Mouse (Mus musculus) heart, postnatal 10 days (tissue): ENCODE results near the gene Atg2a. TPM values are rescaled to one million over a fixed set of nuclear protein-coding genes. Genes with fewer than 3 reads are reported as not detected.

Experiments
- DNase-seq, 2 experiments: peaks; one replicate each; pipeline ENCODE4 v3.0.0; 2021
- intact Hi-C: fragments of 180-260 bp; cut with DNase I; formaldehyde crosslinking; loops from one replicate; pipeline ENCODE4 v1.15.1; 2025
- total RNA-seq, 2 experiments: library from RNA; stranded (reverse); gene quantifications; 2 replicates each; pipeline ENCODE4 v1.2.3; 2021

The Atg2a gene
- 10 to 100 TPM; 17.7 to 19.0 TPM for total RNA-seq

DNA sequence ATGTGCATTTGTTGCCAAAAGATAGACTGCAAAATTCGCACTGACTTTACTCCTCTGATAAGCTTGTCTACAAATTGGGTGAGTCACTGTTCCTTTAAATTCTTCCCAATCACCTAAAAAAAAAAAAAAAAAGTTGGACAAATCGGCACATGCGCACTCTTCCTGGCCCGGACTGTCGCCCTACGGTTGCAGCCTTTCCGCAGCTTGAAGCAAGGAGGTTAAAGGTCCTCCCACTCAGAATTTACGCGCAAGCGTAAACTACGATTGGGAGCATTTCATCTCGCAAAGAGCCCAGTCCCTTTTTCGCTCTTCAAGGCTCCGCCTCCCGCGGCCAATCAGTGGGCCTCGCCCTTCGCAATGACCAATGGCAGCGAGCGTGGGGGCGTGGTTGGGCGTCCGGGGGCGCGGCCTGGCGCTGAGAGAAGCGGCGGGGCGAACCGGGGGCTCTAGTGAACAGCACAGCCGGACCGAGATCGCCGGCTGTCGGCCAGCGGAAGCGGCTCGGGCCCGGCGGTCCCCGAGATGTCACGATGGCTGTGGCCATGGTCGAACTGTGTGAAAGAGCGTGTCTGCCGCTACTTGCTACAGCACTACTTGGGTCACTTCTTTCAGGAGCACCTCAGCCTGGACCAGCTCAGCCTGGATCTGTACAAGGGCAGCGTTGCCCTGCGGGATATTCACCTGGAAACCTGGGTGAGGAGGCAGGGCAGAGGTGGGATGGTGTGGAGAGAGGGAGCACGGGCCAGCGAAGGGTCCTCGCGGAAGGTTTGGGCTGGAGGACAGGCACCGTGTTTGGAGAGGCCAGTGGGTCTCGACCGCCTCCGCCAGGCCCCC lies at the start of gene Atg2a:
Gene Atg2a (plus strand): TSS at position 395 of the 834 bp plus-strand sequence.
- intact Hi-C loops, result no loop called here
- peak; percentile 98 to 99 for DNase-seq

GRCm38 (mm10) chr19:6204265-6204664 lies 37.2 kb upstream of the Atg2a start:
- no peak for DNase-seq
- intact Hi-C loops, result no loop called here

- DNase-seq, result no peak
- intact Hi-C loops, result no loop called here
These were observed 34.8 kb upstream of the Atg2a start for GRCm38 (mm10) chr19:6206716-6207115.

DNA sequence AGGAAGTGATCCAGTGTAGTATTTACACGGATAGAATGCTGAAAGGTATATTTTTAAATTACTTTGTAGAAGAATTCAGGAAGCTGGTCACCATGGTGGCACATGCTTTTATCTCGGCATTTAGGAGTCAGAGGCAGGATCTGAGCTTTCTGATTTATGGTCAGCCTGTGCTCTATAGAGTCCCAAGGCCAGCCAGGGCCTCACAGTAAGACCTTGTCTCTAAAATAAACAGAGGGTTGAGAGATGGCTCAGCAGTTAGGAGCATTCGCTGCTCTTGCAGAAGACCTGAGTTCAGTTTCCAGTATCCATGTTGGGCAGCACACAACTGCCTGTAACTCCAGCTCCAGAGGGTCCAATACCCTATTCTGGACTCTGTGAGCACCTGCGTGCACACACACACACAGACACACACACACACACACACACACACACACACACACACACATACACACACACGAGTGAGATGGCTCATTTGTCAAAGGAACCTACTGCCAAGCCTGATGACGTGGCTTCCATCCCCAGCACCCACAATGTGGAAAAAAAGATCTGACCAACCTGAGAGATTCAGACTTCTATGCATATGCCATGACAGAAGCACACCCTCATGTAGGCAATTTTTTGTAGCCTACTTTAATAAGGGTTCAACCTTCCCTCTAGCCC lies 25.3 kb upstream of the Atg2a start:
- intact Hi-C loops, result no loop called here
- DNase-seq, result no peak

GRCm38 (mm10) chr19:6218606-6219005 lies 22.9 kb upstream of the Atg2a start:
- no peak for DNase-seq
- intact Hi-C loops, result no loop called here

GRCm38 (mm10) chr19:6226135-6226534 lies 15.3 kb upstream of the Atg2a start, which contains the start of gene Gpha2:
Gene Gpha2, plus strand, starts transcription at chr19:6226380.
- intact Hi-C loops, result no loop called here
- DNase-seq, result no peak

DNA sequence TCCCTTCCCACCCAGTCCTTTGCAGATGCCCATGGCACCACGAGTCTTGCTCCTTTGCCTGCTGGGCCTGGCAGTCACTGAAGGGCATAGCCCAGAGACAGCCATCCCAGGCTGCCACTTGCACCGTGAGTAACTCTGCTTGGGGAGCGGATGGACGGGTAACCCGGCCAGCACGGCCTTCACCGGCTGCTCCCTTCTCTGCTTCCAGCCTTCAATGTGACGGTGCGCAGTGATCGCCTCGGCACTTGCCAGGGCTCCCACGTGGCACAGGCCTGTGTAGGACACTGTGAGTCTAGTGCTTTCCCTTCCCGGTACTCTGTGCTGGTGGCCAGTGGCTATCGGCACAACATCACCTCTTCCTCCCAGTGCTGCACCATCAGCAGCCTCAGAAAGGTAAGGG lies 14.7 kb upstream of the Atg2a start:
- intact Hi-C loops, result no loop called here
- no peak for DNase-seq

GRCm38 (mm10) chr19:6227864-6228263 lies 13.6 kb upstream of the Atg2a start:
- intact Hi-C loops, result no loop called here
- no peak for DNase-seq

DNA sequence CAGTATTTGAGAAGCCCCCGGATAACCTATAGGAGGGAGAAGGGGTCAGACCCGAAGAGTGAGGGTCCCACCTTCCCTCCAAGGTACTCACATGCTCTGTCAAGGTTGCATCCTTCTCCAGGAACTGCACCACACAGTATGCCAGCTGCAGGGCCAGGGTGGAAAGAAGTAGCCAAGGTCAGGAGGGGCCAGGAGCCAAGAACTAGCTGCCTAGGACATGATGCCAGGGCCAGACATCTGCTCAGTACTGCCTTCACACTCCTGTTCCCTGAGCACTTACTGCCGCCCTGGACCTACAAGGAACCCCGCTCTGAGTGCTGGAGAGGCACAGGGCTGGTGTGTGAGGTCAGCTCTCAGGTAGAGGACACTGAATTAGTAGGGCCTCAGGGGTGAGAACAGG lies 11.1 kb upstream of the Atg2a start:
- intact Hi-C loops, result no loop called here
- DNase-seq, result no peak

GRCm38 (mm10) chr19:6231036-6231435 lies 10.4 kb upstream of the Atg2a start:
- intact Hi-C loops, result no loop called here
- DNase-seq, result no peak

- intact Hi-C loops, result no loop called here
- no peak for DNase-seq
These were observed 7.8 kb upstream of the Atg2a start for GRCm38 (mm10) chr19:6233647-6234046.

DNA sequence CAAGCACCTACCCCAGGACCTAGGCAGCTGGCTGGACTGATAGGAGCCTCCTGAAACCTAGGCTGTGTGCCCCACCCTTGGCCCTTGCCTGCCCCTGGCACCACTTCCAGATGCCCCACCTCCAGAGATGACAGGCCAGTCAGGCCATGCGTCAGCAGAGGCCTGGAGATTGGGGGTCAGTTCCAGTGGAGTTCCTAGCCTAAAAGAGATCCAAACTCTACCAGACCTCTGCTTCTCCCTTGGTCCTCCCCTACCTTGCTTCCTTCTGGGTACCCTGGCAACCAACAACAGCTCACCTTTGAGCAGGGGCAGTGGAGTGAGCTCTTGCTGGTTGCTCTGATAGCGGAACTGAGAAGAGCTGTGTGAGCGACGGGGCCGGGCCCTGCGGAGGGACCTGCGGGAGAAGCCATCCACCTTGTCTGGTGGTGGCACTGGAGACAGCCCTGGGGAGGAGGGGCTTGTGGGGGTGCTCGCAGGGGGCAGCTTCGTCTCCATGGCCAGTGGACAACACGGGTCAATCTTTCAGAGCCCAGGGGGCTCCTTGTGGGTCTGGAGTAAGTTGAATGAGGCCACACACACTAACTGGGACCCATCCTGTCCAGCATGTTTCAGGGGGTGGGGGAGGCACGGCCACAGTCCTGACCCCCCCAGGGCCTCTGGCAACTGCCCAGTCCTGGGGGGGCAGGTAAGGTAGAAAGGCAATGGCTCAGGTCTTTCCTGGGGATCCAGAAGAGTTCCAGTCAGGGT lies 7.0 kb upstream of the Atg2a start:
- peak; percentile 26 to 29 for DNase-seq
- intact Hi-C loops, result loop anchor here (1.0 kb wide), 1 partner anchor 93 kb away; the partner anchor contains the start of gene Arl2

GRCm38 (mm10) chr19:6235084-6236052 lies 6.1 kb upstream of the Atg2a start, which contains the start of gene Ppp2r5b:
Gene Ppp2r5b, minus strand, starts transcription at chr19:6235872.
- intact Hi-C loops, result loop anchor here (1.0 kb wide), 1 partner anchor 94 kb away; the partner anchor contains the start of gene Arl2
- DNase-seq, result peak; percentile 95 to 96

- peak; percentile 95 for DNase-seq
- intact Hi-C loops, result no loop called here
These were observed 5.4 kb upstream of the Atg2a start for GRCm38 (mm10) chr19:6236053-6236441.

DNA sequence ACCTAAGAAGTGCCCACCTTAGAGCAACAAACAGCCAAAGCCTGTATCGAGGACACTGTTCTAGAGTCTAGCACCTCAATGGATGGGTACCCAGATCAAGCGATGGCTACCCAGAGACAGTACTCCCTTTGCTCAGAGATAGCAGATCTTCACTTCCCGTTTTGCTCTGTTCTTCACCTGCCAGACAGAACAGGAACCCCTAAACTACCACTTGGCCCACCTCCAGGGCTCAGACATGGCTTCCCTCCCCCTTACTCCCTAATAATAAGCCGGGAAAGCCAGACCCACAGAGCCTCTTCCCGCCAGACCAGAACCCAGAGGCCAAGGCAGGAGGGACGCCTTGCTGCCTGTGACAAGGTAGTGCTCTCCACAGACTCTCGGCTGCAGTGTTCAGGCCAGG lies 4.6 kb upstream of the Atg2a start:
- no peak for DNase-seq
- intact Hi-C loops, result no loop called here

DNA sequence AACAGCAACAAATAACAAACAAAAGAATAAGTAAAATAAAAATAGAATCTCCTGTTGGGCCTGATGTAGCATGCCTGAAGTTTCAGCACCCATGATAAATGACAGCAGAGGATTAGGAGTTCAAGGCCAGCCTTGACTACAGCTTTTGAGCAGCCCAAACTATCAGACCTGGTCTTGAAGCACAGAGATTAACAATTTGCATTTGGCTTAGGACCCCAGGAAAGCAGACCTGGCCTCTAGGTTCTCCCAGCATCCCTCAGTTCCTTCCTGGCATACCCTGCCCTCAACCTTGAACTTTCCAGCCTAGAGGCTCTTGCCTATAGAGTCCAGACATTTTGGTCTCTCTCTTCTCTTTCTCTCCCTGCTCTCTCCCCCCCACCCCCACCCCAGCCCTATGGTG lies 2.7 kb upstream of the Atg2a start:
- intact Hi-C loops, result no loop called here
- no peak for DNase-seq

- intact Hi-C loops, result no loop called here
- no peak for DNase-seq
These were observed 1.3 kb upstream of the Atg2a start for GRCm38 (mm10) chr19:6240136-6240535.

DNA sequence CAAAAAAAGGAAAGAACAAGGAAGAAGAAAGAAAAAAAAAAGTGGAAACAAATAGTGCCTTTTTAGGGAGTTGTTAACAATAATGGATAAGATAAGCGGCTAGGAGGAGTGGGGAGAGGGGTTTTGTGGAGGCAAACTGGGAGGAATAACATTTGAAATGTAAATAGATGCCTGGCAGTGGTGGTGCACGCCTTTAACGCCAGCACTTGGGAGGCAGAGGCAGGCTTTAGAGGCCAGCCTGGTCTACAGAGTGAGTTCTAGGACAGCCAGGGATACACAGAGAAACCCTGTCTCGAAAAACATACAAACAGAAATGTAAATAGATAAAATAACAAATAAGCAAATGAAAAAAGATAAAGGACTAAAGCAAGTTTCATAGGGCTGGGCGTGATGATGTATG lies 743 bp upstream of the Atg2a start:
- intact Hi-C loops, result no loop called here
- no peak for DNase-seq

- intact Hi-C loops, result no loop called here
- DNase-seq, result peak; percentile 56 to 67
These were observed 813 bp downstream of the Atg2a start for GRCm38 (mm10) chr19:6242281-6242680.

DNA sequence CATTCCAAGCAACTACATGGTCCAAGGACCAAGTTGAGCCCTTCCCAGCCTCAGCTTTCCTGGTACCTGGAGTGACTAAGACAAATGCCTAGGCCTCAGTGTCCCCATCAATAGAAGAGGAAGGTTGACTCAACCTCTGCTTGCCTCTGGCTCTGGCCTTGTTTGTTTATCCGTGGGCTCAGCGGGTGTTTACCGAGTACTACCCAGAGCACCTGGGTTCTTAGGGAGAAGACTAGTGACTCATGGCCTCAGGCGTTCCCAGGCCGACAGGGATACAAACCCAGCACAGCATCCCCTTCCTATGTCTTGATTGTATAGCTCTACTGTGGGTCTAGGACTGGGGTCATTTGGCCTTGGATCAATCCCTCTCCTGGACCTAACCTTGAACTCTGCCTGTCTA lies 1.8 kb downstream of the Atg2a start:
- no peak for DNase-seq
- intact Hi-C loops, result no loop called here
